Mouse (Mus musculus) thymus, adult 2 months (tissue): Measurements from ENCODE around the gene Per1. TPM values are rescaled to one million over a fixed set of nuclear protein-coding genes. Genes with fewer than 3 reads are reported as not detected.

Experiments used
- DNase-seq: peaks from one replicate; pipeline ENCODE4 v3.0.0; 2021
- H3K27ac ChIP-seq: fragments of 200-500 bp; 2 replicates; pipeline ENCODE4 v1.5.1; 2012; ENCODE audit warnings: low read length, control low read depth; ENCODE audit not compliant: control insufficient read depth, insufficient read depth
- H3K27me3 ChIP-seq: fragments of 200-500 bp; 2 replicates; pipeline ENCODE4 v1.6.1; 2012; ENCODE audit warnings: mild to moderate bottlenecking, low read length, moderate library complexity, mixed read lengths; ENCODE audit not compliant: control insufficient read depth, insufficient read depth
- H3K36me3 ChIP-seq: fragments of 200-500 bp; 2 replicates; pipeline ENCODE4 v1.6.1; 2012; ENCODE audit warnings: mild to moderate bottlenecking, low read length, moderate library complexity; ENCODE audit not compliant: control insufficient read depth, insufficient read depth
- H3K4me1 ChIP-seq: fragments of 200-500 bp; replicated peaks from 2 replicates; pipeline ENCODE4 v1.6.1; 2012; ENCODE audit warnings: low read length; ENCODE audit not compliant: control insufficient read depth, insufficient read depth
- H3K4me3 ChIP-seq: fragments of 200-500 bp; 2 replicates; pipeline ENCODE4 v1.5.1; 2012; ENCODE audit warnings: mild to moderate bottlenecking, low read length, control low read depth, moderate library complexity; ENCODE audit not compliant: control insufficient read depth, insufficient read depth
- CTCF ChIP-seq: fragments of 200-500 bp; IDR thresholded peaks from 2 replicates; pipeline ENCODE4 v1.5.1; 2012; ENCODE audit warnings: mild to moderate bottlenecking, control low read depth, low read length, moderate library complexity, borderline replicate concordance; ENCODE audit not compliant: control insufficient read depth, poor library complexity, insufficient read depth; ENCODE audit errors: extremely low read depth
- POLR2A ChIP-seq: fragments of 200-500 bp; IDR thresholded peaks from 2 replicates; pipeline ENCODE4 v1.6.1; 2012; ENCODE audit warnings: mild to moderate bottlenecking, low read length, control low read depth, moderate library complexity; ENCODE audit not compliant: control insufficient read depth, poor library complexity, insufficient read depth; ENCODE audit errors: extremely low read depth
- WGBS: fragments of 180-500 bp; shearing (Covaris S2); methylation state at CpG from one replicate; pipeline ENCODE4 v1.1.7; 2018; 5-methylcytosine and 5-hydroxymethylcytosine counted together
- polyA plus RNA-seq: library from polyadenylated mRNA; depleted of rRNA; stranded (reverse); fragments of >200 nt; gene quantifications from 2 replicates; pipeline ENCODE4 v1.2.3, GENCODE M21; 2012; rRNA removed

Gene Per1
- polyA plus RNA-seq, 1 experiment: 28.0 TPM

- 10% methylated on average over 18 of the region's 18 CpGs for WGBS
- DNase-seq: no peak
- H3K36me3 ChIP-seq: no peaks in the 10 kb centered on the region
- no peaks in the 10 kb centered on the region for H3K4me1 ChIP-seq
- H3K27me3 ChIP-seq: no peaks in the 10 kb centered on the region; the same call in 1 of the 2 replicates
- TF ChIP-seq CTCF: no peak
- no peak for TF ChIP-seq POLR2A
- H3K27ac ChIP-seq: no peak within 1 kb of the TSS
- H3K4me3 ChIP-seq: no peak within 1 kb of the TSS
Observed at GRCm38 (mm10) chr11:69156800-69157199, 61.8 kb downstream of the Per1 start, which contains the start of gene Alox12b. Gene Alox12b, plus strand, starts transcription at chr11:69156989.

Other genes with a start within 250 kb of the Per1 start
- gene Ndel1, start 223.4 kb upstream of the Per1 start, polyA plus RNA-seq: 51.3 and 57.0 TPM in 2 replicates
- gene Rnf222, start 206.7 kb upstream of the Per1 start, polyA plus RNA-seq: 0.04 TPM in 1 of 2 replicates, not detected in the other
- gene Rpl26, start 193.6 kb upstream of the Per1 start, polyA plus RNA-seq: 869 and 1,133 TPM in 2 replicates
- 0.24 TPM in 1 of 2 replicates, not detected in the other for gene Odf4, start 168.1 kb upstream of the Per1 start, polyA plus RNA-seq
- gene Arhgef15, start 137.7 kb upstream of the Per1 start, polyA plus RNA-seq: 8.5 and 14.9 TPM in 2 replicates
- gene Slc25a35, start 127.1 kb upstream of the Per1 start, polyA plus RNA-seq: 27.1 and 27.6 TPM in 2 replicates
- gene Rangrf, start 120.0 kb upstream of the Per1 start, polyA plus RNA-seq: 22.0 and 28.0 TPM in 2 replicates
- 28.5 and 43.0 TPM in 2 replicates for gene Pfas, start 86.8 kb upstream of the Per1 start, polyA plus RNA-seq
- gene Ctc1, start 79.3 kb upstream of the Per1 start, polyA plus RNA-seq: 57.8 and 64.4 TPM in 2 replicates
- gene Aurkb, start 49.6 kb upstream of the Per1 start, polyA plus RNA-seq: 192 and 276 TPM in 2 replicates
- gene Borcs6, start 35.5 kb upstream of the Per1 start, polyA plus RNA-seq: 18.0 TPM in 2 replicates
- gene Tmem107, start 24.4 kb upstream of the Per1 start, polyA plus RNA-seq: 31.1 and 33.0 TPM in 2 replicates
- 159 and 175 TPM in 2 replicates for gene Vamp2, start 6.7 kb upstream of the Per1 start, polyA plus RNA-seq
- 0.69 and 1.1 TPM in 2 replicates for gene Hes7, start 25.2 kb downstream of the Per1 start, polyA plus RNA-seq
- gene 9130213A22Rik, start 27.4 kb downstream of the Per1 start, polyA plus RNA-seq: 0.65 and 1.3 TPM in 2 replicates
- gene Aloxe3, start 30.7 kb downstream of the Per1 start, polyA plus RNA-seq: 2.0 and 2.5 TPM in 2 replicates
- gene Alox12b, start 61.8 kb downstream of the Per1 start, polyA plus RNA-seq: 1.00 and 1.1 TPM in 2 replicates
- gene Alox8, start 102.6 kb downstream of the Per1 start, polyA plus RNA-seq: 0.43 and 0.57 TPM in 2 replicates
- gene Gucy2e, start 141.8 kb downstream of the Per1 start, polyA plus RNA-seq: 0.26 and 0.40 TPM in 2 replicates
- gene Cntrob, start 228.6 kb downstream of the Per1 start, polyA plus RNA-seq: 41.5 and 43.8 TPM in 2 replicates
- 50.6 and 62.5 TPM in 2 replicates for gene Trappc1, start 228.8 kb downstream of the Per1 start, polyA plus RNA-seq
- 2.9 and 3.5 TPM in 2 replicates for gene Kcnab3, start 231.0 kb downstream of the Per1 start, polyA plus RNA-seq
- gene Rnf227, start 245.2 kb downstream of the Per1 start, polyA plus RNA-seq: 3.3 and 4.1 TPM in 2 replicates